Mouse (Mus musculus) lung, embryonic 15.5 days (tissue): ENCODE measurements around the gene Susd6. TPM values are rescaled to one million over a fixed set of nuclear protein-coding genes. Genes with fewer than 3 reads are reported as not detected.

Experiments
- ATAC-seq: fragments of 200-750 bp; cut with Nextera tagmentation; 2 replicates; pipeline ENCODE4 v1.8.0; 2017; ENCODE audit warnings: moderate number of reproducible peaks, borderline replicate concordance; ENCODE audit not compliant: low FRiP score, low TSS enrichment; ENCODE audit errors: extremely low read depth
- H3K27ac ChIP-seq: fragments of 300-500 bp; sonication (generic); 2 replicates; pipeline ENCODE4 v1.5.1; 2015; ENCODE audit warnings: moderate library complexity, mild to moderate bottlenecking, inconsistent platforms
- H3K27me3 ChIP-seq: fragments of 300-500 bp; sonication (generic); 2 replicates; pipeline ENCODE4 v1.6.1; 2015; ENCODE audit warnings: inconsistent platforms
- H3K36me3 ChIP-seq: fragments of 300-500 bp; sonication (generic); 2 replicates; pipeline ENCODE4 v1.6.1; 2015; ENCODE audit warnings: inconsistent platforms
- H3K4me1 ChIP-seq: fragments of 300-500 bp; sonication (generic); 2 replicates; pipeline ENCODE4 v1.6.1; 2015; ENCODE audit warnings: inconsistent platforms
- H3K4me2 ChIP-seq: fragments of 300-500 bp; sonication (generic); 2 replicates; pipeline ENCODE4 v1.6.1; 2015; ENCODE audit warnings: inconsistent platforms, mild to moderate bottlenecking, moderate library complexity
- H3K4me3 ChIP-seq: fragments of 300-500 bp; sonication (generic); 2 replicates; pipeline ENCODE4 v1.5.1; 2015; ENCODE audit warnings: mild to moderate bottlenecking, inconsistent platforms
- H3K9ac ChIP-seq: fragments of 300-500 bp; sonication (generic); 2 replicates; pipeline ENCODE4 v1.6.1; 2015; ENCODE audit warnings: inconsistent platforms
- H3K9me3 ChIP-seq: fragments of 300-500 bp; sonication (generic); 2 replicates; pipeline ENCODE4 v1.6.1; 2016; ENCODE audit warnings: inconsistent platforms
- WGBS: fragments of 180-500 bp; shearing (Covaris S2); methylation state at CpG from one replicate; pipeline ENCODE4 v1.1.7; 2015; 5-methylcytosine and 5-hydroxymethylcytosine counted together
- polyA plus RNA-seq: library from polyadenylated mRNA; unstranded; fragments of >200 nt; fragmentation: Nextera tagmentation; extraction: Ambion mirVana; gene quantifications from 2 replicates; pipeline ENCODE4 v1.2.1, GENCODE M21; 2015

Gene Susd6
- polyA plus RNA-seq, 1 experiment from 2014 or later: 17.3 TPM

GRCm38 (mm10) chr12:80832313-80832712 is 42.0 kb downstream of the Susd6 start:
- ATAC-seq: no peak
- H3K4me2 ChIP-seq: no peak overlapping the region
- H3K9me3 ChIP-seq: no peaks in the 10 kb centered on the region
- 47% methylated on average over 1 of the region's 1 CpGs for WGBS
- peaks cover 10% of the 10 kb centered on the region for H3K36me3 ChIP-seq
- H3K27me3 ChIP-seq: no peaks in the 10 kb centered on the region
- H3K9ac ChIP-seq: no peak overlapping the region
- peaks cover 43% of the 10 kb centered on the region for H3K4me1 ChIP-seq
- H3K4me3 ChIP-seq: no peak overlapping the region
- H3K27ac ChIP-seq: no peak overlapping the region

GRCm38 (mm10) chr12:80833541-80833940 is 43.2 kb downstream of the Susd6 start:
- ATAC-seq: no peak
- no peak overlapping the region for H3K4me2 ChIP-seq
- no peak overlapping the region for H3K4me3 ChIP-seq
- no peak overlapping the region for H3K9ac ChIP-seq
- H3K4me1 ChIP-seq: peaks cover 42% of the 10 kb centered on the region
- H3K27ac ChIP-seq: no peak overlapping the region
- 63% methylated on average over 2 of the region's 2 CpGs for WGBS
- no peaks in the 10 kb centered on the region for H3K9me3 ChIP-seq
- H3K36me3 ChIP-seq: peaks cover 10% of the 10 kb centered on the region
- no peaks in the 10 kb centered on the region for H3K27me3 ChIP-seq

DNA sequence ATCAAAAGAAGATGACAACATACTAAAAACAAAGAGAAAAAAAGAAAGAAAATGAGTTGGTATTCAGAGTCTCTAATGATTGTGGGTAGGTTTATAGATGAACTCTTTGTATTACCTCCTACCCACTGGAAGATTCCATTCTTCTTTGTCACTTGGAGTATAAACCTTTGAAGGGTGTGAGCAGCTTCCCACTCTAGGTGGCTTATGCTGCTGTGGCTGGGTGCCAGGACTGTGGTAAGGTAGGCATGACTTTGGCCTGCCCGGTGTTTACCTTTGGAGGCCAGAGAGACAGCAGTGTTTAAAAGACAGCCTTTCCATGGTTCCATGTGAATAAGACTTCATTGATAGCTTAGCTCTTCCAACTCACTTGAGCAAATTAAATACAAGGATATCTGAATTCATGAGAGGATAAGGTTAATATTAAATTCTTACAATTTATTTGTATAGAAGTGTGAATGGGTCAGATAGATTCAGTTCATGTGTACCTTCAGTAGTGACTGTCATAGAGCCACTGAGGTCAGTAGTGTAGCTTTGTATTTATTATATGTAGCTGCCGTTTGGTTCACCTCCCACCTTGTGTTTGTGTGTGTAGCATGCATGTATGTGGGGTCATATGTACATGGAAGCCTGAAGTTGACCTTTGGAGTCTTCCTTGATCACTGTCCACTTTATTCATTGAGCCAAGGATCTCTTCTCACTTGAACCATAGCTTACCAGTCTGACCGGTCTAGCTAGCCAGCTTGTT is 44.0 kb downstream of the Susd6 start:
- Histone ChIP-seq H3K27me3 (no peaks in the 10 kb centered on the region), H3K27ac (0 out of 2 replicates have a peak overlapping the region, but pooled peaks have one; percentile 1), H3K4me1 (peaks cover 41% of the 10 kb centered on the region), H3K36me3 (peaks cover 9% of the 10 kb centered on the region), H3K9me3 (no peaks in the 10 kb centered on the region), H3K4me3 (no peak overlapping the region), H3K4me2 (no peak overlapping the region), H3K9ac (no peak overlapping the region)
- no peak for ATAC-seq
- 77% methylated on average over 3 of the region's 3 CpGs for WGBS

- WGBS: 83% methylated on average over 6 of the region's 8 CpGs
These were observed 44.7 kb downstream of the Susd6 start for GRCm38 (mm10) chr12:80834901-80835570.

DNA sequence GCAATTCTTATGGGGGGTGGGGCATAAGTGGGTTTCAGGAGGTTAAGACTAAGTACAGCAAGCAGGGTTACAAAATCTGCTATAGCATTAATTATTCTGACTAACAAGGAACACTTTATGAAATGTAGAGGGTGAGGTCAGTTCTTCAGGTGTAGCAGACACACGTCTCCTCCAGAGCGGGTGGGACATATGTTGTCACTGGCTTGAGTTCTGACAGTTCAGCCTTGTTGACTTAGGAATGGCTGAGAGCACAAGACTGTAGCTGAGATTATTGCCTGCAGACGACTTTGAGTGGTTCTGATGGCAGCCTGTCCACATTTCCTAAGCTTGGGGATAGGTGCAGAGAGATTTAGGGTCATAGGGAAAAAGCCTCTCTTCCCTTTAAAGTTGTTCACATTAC is 47.3 kb downstream of the Susd6 start:
- H3K9me3 ChIP-seq: no peaks in the 10 kb centered on the region
- H3K4me2 ChIP-seq: no peak overlapping the region
- no peak overlapping the region for H3K27ac ChIP-seq
- WGBS: 37% methylated on average over 3 of the region's 3 CpGs
- no peaks in the 10 kb centered on the region for H3K27me3 ChIP-seq
- H3K9ac ChIP-seq: no peak overlapping the region
- no peak overlapping the region for H3K4me3 ChIP-seq
- peaks cover 42% of the 10 kb centered on the region for H3K4me1 ChIP-seq
- ATAC-seq: no peak
- peaks cover under 1% of the 10 kb centered on the region; the same call in 1 of the 2 replicates for H3K36me3 ChIP-seq

More at GRCm38 (mm10) chr12:80834901-80835570, 44.7 kb downstream of the Susd6 start:
- Histone ChIP-seq H3K4me2 (no peak overlapping the region), H3K4me3 (no peak overlapping the region), H3K36me3 (peaks cover 6% of the 10 kb centered on the region; the same call in 1 of the 2 replicates), H3K9ac (no peak overlapping the region), H3K4me1 (peaks cover 39% of the 10 kb centered on the region), H3K27ac (0 out of 2 replicates have a peak overlapping the region, but pooled peaks have one; percentile 1), H3K27me3 (no peaks in the 10 kb centered on the region), H3K9me3 (no peaks in the 10 kb centered on the region)
- ATAC-seq: no peak

- no peak overlapping the region for H3K9ac ChIP-seq
These were observed 48.0 kb downstream of the Susd6 start for GRCm38 (mm10) chr12:80838271-80838670.

GRCm38 (mm10) chr12:80838787-80839186 is 48.5 kb downstream of the Susd6 start:
- WGBS: 67% methylated on average over 2 of the region's 2 CpGs
- Histone ChIP-seq H3K9me3 (no peaks in the 10 kb centered on the region), H3K36me3 (no peaks in the 10 kb centered on the region), H3K27me3 (no peaks in the 10 kb centered on the region), H3K9ac (no peak overlapping the region), H3K4me1 (peaks cover 48% of the 10 kb centered on the region), H3K4me2 (no peak overlapping the region), H3K4me3 (no peak overlapping the region), H3K27ac (no peak overlapping the region)
- no peak for ATAC-seq

More at GRCm38 (mm10) chr12:80838271-80838670, 48.0 kb downstream of the Susd6 start:
- no peak overlapping the region for H3K27ac ChIP-seq
- H3K27me3 ChIP-seq: no peaks in the 10 kb centered on the region
- H3K4me3 ChIP-seq: no peak overlapping the region
- no peaks in the 10 kb centered on the region for H3K9me3 ChIP-seq
- no peaks in the 10 kb centered on the region for H3K36me3 ChIP-seq
- H3K4me1 ChIP-seq: peaks cover 45% of the 10 kb centered on the region
- ATAC-seq: no peak
- no peak overlapping the region for H3K4me2 ChIP-seq

DNA sequence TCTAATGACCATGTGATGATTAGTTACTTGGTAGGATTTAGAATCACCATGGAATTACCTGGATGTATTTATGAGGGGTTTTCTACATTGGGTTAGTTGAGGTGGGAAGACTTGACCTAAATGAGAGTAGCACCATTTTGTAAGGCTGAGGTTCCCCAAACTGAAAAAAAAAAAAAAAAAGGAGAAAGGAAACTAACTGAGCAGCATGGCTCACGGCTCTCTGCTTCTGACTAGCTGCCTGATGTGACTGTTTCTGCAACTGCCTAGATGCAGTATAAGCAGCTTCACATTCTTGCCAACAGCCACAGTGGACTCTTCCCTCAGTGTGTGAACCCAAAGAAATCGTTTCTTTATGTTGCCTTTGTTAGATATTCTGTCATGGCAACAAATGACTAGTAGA is 49.3 kb downstream of the Susd6 start:
- Histone ChIP-seq H3K9ac (no peak overlapping the region), H3K27ac (no peak overlapping the region), H3K27me3 (no peaks in the 10 kb centered on the region), H3K36me3 (no peaks in the 10 kb centered on the region), H3K4me1 (peaks cover 51% of the 10 kb centered on the region), H3K9me3 (no peaks in the 10 kb centered on the region), H3K4me2 (no peak overlapping the region), H3K4me3 (no peak overlapping the region)
- ATAC-seq: no peak
- WGBS: 54% methylated on average over 2 of the region's 2 CpGs

DNA sequence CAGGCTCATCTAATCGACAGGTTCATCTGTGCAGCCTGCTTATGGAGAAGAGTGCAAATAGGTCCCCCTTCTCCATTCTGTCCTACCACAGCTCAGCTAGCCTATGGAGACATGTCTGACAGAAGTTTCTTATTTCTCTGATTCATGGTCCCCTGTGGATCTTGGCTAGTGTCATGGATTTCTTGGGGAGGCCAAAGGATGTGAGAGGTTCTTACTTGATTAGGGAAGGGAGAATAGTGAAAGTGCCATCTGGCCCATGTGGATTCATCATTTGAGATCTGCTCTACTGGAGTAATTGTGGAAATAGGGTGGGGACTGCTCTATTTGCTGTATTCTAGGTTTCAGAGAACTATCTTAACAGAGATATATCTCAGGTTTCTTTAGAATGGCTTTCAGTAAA is 51.3 kb downstream of the Susd6 start:
- ATAC-seq: no peak
- no peaks in the 10 kb centered on the region for H3K36me3 ChIP-seq
- H3K27me3 ChIP-seq: no peaks in the 10 kb centered on the region
- no peak overlapping the region for H3K4me2 ChIP-seq
- H3K4me3 ChIP-seq: no peak overlapping the region
- no peak overlapping the region for H3K9ac ChIP-seq
- peaks cover 62% of the 10 kb centered on the region for H3K4me1 ChIP-seq
- no peaks in the 10 kb centered on the region for H3K9me3 ChIP-seq
- H3K27ac ChIP-seq: no peak overlapping the region
- WGBS: 83% methylated on average over 1 of the region's 1 CpGs

- peak overlapping the region; percentile 89 for H3K27ac ChIP-seq
- H3K9ac ChIP-seq: no peak overlapping the region
- no peak overlapping the region for H3K4me3 ChIP-seq
- 96% methylated on average over 1 of the region's 1 CpGs for WGBS
- no peaks in the 10 kb centered on the region for H3K9me3 ChIP-seq
- no peak for ATAC-seq
- H3K4me2 ChIP-seq: no peak overlapping the region
- H3K27me3 ChIP-seq: no peaks in the 10 kb centered on the region
- peaks cover 66% of the 10 kb centered on the region for H3K4me1 ChIP-seq
- H3K36me3 ChIP-seq: no peaks in the 10 kb centered on the region
These were observed 52.3 kb downstream of the Susd6 start for GRCm38 (mm10) chr12:80842609-80843008.

- no peak overlapping the region for H3K9ac ChIP-seq
- peak overlapping the region; percentile 14; the same call in 1 of the 2 replicates for H3K4me2 ChIP-seq
- H3K36me3 ChIP-seq: no peaks in the 10 kb centered on the region
- H3K27me3 ChIP-seq: no peaks in the 10 kb centered on the region
- ATAC-seq: no peak
- 49% methylated on average over 2 of the region's 2 CpGs for WGBS
- peaks cover 60% of the 10 kb centered on the region for H3K4me1 ChIP-seq
- no peaks in the 10 kb centered on the region for H3K9me3 ChIP-seq
- peak overlapping the region; percentile 89 for H3K27ac ChIP-seq
- no peak overlapping the region for H3K4me3 ChIP-seq
These were observed 52.9 kb downstream of the Susd6 start for GRCm38 (mm10) chr12:80843236-80843635.
